Mouse (Mus musculus) heart, postnatal 0 days (tissue): ENCODE measurements around the gene Gtf2a1l.

ENCODE experiments used
- CTCF ChIP-seq: IDR thresholded peaks from 2 replicates; pipeline ENCODE4 v1.5.1; 2016; ENCODE audit warnings: antibody characterized with exemption, control low read depth, low read depth
- EP300 ChIP-seq: IDR thresholded peaks from 2 replicates; pipeline ENCODE4 v1.6.1; 2016; ENCODE audit warnings: antibody characterized with exemption, low read depth

GRCm38 (mm10) chr17:88652702-88653374 is 15.6 kb upstream of the Gtf2a1l start:
- TF ChIP-seq CTCF (peak; percentile 91), EP300 (no peak)
